Mouse (Mus musculus) right cerebral cortex, postnatal 36 days (tissue): Measurements from ENCODE around the gene Ppm1h.

Experiments used
- DNase-seq, 2 experiments: peaks; one replicate each; pipeline ENCODE4 v3.0.0; 2022; ENCODE audit warnings: low spot score in 2 of 2, mixed read lengths in 1 of 2

The Ppm1h gene

DNA sequence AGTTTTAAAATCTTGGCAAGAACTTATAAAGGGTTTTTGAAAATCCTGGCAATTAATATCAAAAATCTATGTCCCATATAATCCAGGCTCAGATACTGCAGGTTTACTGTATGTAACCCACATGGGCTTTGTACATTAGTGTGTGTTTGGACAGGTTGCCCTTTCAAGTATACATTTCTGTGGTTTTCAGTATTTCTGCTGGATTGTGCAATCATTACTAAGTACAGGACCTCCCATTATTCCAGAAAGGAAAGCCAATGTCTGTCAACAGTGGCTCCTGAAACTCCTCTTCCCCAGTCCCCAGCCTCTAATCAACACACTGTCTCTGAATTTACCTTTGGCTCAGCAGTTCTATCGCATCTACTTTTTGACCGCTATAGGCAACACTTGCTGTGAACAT, 66.4 kb downstream of the Ppm1h start:
- DNase-seq: no peak

GRCm38 (mm10) chr10:122746211-122746610, 67.6 kb downstream of the Ppm1h start:
- DNase-seq: no peak

GRCm38 (mm10) chr10:122747151-122747925, 68.8 kb downstream of the Ppm1h start:
- no peak for DNase-seq

DNA sequence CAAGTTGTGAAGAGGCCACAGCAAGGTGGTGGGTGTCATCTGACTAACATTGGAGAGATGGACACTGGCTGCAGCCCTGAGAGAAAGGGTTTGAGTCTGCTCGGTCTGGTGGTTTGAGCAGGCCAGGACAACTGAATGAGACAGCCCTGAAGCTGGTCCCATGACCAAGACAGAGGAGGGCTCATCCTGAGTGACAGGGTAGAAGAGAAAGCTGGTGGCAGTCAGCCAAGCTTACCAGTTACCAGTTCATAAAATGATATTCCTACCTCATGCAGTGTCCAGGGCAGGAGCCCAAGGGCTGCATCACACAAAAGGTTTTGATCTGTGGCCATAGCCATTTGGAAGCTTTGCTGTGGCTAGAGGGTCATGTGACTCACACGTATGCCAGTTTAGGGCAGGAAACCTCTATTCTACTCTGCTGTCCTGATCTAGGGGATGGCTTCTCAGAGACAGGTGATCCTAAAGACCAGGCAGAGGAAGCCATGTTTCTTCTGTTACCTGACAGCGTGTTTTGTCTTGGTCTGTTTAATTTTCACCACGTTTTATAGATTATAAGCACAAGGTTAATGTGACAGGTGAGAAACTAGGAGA, 69.9 kb downstream of the Ppm1h start:
- no peak for DNase-seq

- no peak for DNase-seq
Observed at GRCm38 (mm10) chr10:122749071-122749470, 70.5 kb downstream of the Ppm1h start.

GRCm38 (mm10) chr10:122749876-122750275, 71.3 kb downstream of the Ppm1h start:
- no peak for DNase-seq

GRCm38 (mm10) chr10:122752950-122753923, 74.7 kb downstream of the Ppm1h start:
- DNase-seq: no peak

DNA sequence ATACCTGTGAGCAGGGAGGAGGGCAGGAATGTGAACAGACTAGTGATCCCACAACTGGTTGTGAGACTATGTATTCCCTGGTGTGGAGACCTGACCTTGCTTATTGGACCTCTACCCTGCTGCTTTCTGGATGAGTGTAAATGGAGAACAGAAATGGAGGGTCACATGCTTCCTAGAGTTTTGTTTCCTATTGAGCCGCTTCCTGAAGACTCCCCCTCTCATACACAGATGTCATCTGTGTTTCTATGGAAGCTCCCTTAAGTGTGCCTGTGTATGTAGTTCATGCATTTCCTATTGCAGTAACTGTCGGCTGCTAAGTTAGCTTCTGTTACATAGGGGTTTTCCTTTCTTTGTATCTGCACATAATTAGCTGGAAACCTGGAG, 75.4 kb downstream of the Ppm1h start:
- no peak for DNase-seq

- DNase-seq: no peak
Observed at GRCm38 (mm10) chr10:122754967-122755366, 76.4 kb downstream of the Ppm1h start.

DNA sequence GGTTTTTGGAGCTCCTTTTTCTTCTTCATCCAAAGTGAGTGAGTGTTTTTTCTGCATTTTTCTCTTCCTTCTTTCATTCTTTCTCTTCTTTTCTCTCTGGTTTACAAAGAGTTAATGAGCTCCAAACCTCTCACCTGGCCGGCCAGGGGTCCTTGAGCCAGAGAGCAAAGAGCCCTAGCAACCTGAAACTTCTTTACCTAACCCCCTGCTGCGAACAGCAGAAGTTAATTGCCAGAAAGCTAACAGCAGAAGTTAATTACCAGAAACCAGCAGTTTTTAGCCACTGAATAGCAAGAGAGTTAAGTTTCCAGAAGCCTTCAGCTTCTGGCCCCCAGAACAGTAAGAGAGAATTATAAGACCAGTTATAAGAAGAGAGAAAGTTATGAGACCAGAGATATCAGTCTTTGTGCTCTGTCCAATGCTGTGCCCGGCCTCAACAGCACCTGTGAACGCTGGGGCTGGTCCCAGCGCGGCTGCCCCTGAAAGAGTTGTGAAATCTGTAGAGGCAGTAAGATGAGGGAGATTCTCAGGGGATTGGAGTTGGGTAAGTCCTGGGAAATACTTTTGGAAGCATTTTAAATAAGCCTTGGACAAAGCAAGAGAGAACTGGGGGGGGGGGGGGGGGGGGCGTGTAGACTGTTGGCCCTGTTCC, 78.4 kb downstream of the Ppm1h start:
- no peak for DNase-seq

DNA sequence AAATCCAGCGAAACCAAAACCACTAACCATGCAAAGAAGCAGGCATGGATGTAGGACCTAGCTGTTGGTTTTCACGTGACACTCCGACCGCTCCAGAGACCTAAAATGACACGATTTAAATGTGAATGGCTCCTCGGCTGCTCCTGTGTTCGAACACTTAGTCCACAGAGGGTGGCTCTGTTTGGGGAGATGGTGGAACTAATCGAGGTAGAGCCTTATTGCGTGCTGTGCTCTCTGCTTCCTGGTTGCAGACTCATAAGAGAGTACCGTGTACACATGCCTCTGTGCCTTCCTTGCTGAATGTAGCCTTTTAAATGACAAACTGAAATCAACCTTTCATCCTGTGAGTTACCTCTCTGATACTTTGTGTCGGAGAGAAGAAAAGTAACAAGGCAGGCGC, 79.2 kb downstream of the Ppm1h start:
- DNase-seq: no peak

GRCm38 (mm10) chr10:122758346-122758745, 79.8 kb downstream of the Ppm1h start:
- no peak for DNase-seq

DNA sequence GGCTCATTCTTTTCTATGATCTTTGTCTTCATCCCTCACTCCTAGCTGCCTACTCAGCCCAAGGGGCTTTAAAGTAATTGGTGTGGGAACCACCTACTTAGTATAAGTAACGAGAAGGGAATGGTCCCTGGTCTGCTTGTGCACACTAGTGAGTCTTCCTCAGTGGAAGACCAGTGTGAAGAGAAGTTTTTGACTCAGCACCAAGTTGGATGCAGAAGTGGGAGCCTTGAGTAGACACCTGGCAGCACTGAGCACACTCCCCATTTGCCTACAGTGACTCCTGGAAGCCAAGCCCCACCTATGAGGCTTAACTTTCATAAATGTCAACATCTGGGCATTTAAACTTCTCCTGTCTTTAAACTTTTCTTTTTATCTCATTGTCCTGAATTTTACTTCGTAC, 81.2 kb downstream of the Ppm1h start:
- DNase-seq: no peak

GRCm38 (mm10) chr10:122760469-122761307, 82.1 kb downstream of the Ppm1h start:
- no peak for DNase-seq

GRCm38 (mm10) chr10:122762772-122763511, 84.4 kb downstream of the Ppm1h start:
- DNase-seq: no peak

DNA sequence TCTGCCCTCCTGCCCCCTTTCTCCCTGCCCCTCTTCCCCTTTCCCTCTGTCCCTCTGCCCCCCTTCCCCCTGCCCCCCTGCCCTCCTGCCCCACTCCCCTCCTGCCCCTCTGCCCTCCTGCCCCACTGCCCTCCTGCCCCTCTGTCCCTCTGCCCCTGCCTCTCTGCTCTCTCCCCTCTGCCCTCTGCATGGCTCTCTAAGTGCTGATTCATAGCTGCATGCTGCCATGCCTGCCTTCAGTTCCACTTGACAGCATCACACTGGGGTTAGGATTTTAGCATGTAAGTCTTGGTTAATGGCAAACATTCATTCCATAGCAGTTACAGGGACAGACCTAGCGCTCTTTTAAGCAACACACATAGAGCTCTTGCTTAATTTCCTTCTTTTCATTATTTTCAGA, 85.0 kb downstream of the Ppm1h start:
- DNase-seq: no peak

DNA sequence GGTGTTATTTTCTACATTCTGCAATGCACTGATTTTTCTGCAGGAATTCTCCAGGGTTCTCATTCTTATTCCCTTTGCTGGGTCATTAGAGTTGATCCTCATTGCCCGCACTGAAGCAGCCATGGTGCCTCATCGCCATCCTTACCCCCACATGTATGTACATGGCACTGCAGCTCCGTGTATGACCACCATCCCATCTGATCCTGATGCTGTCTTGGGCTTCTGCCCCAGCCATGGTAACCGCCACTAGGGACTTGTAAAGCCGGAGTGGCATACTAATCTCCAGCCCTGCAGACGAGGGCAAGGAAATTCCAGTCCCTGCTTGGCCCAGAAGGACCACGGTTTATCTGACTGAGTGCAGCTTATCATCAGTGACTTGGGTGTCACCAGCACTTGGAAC, 86.1 kb downstream of the Ppm1h start:
- DNase-seq: no peak

GRCm38 (mm10) chr10:122765521-122765920, 87.0 kb downstream of the Ppm1h start:
- DNase-seq: no peak

DNA sequence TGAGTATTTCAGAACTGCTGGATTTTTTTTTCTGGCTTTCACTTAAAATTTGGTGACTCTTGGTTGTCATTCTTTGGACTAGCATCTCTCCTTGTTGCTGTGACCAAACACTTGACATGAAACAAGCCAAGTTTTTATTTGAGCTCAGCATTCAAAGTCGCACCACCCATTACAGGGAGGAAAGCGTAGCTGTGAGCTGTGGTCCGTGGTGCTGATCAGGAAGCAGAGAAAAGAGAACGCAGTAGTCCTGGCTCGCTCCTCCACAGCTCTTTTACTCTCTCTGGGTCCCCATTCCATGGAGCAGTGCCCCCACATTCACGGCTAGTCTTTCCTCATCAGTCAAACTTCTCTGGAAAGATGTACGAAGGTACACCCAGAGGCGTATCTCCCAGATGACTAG, 87.4 kb downstream of the Ppm1h start:
- no peak for DNase-seq

GRCm38 (mm10) chr10:122768204-122768892, 89.8 kb downstream of the Ppm1h start:
- no peak for DNase-seq
